10 mouse cellular contexts compared by ENCODE assay signal in genomic region chr11:101127075-101127474, GRCm38 (mm10). TPM values are rescaled to one million over a fixed set of nuclear protein-coding genes. Genes with fewer than 3 reads are reported as not detected.
A peak's percentile ranks its signal among the peaks of the same experiment; 100 is the strongest.
DNase-seq lines count a peak whose midpoint lies in the region; TF ChIP-seq lines count a peak whose summit lies in the region.
"Had no signal": no experiment of that assay in that cellular context is flagged by ENCODE, and none has a peak within 500 bp of the region (broad histone marks: within the 10 kb centered on the region; RNA-seq: fewer than 3 reads in every experiment).

No protein-coding gene starts in this region.

- WGBS in liver, adult 2 months = 94% methylated on average over 1 of the region's 1 CpGs

- H3K27me3 ChIP-seq in liver, adult 2 months (ENCODE audit: control insufficient read depth, insufficient read depth, low read length) = no peaks in the 10 kb centered on the region
- H3K27me3 ChIP-seq: liver, embryonic 13.5 days had no signal

- intact Hi-C loops in gastrocnemius, adult 2 months (cut with DNase I) = no loop called here
- intact Hi-C loops in gastrocnemius, postnatal 36 days (cut with DNase I) = no loop called here

- TF ChIP-seq POLR2A in liver, adult 2 months (IDR thresholded peaks at IDR 0.05; ENCODE audit: extremely low read depth, insufficient read depth, low read length) = no peak

- 0 out of 2 replicates have a peak overlapping the region, but pooled peaks have one; percentile 8 for H3K27ac ChIP-seq in gastrocnemius, adult 2 months
- no peak overlapping the region for H3K27ac ChIP-seq in liver, adult 2 months (replicated peaks; ENCODE audit: insufficient read depth, low read depth, low read length)
- H3K27ac ChIP-seq: liver, embryonic 13.5 days had no signal

- H3K36me3 ChIP-seq in liver, adult 2 months (ENCODE audit: control insufficient read depth, insufficient read depth, low read length) = peaks cover 14% of the 10 kb centered on the region

- peak; percentile 29; the same call in 1 of the 2 replicates for TF ChIP-seq CTCF in gastrocnemius, adult 2 months (IDR thresholded peaks at IDR 0.05)
- peak; percentile 16; the same call in 1 of the 2 replicates for TF ChIP-seq CTCF in liver, adult 2 months (IDR thresholded peaks at IDR 0.05; ENCODE audit: low read depth, low read length)

- no peak overlapping the region for H3K4me3 ChIP-seq in gastrocnemius, adult 2 months
- H3K4me3 ChIP-seq in liver, adult 2 months (ENCODE audit: insufficient read depth, low read depth, low read length) = no peak overlapping the region
- H3K4me3 ChIP-seq: liver, embryonic 13.5 days had no signal

- peaks cover 8% of the 10 kb centered on the region for H3K4me1 ChIP-seq in liver, adult 2 months (ENCODE audit: control insufficient read depth, insufficient read depth, low read length)

- DNase-seq in gastrocnemius, adult 2 months = peak; percentile 44
- DNase-seq in gastrocnemius, postnatal 36 days = no peak
- DNase-seq in liver, adult 2 months (ENCODE audit: extremely low read depth, low read depth, low spot score) = no peak
- DNase-seq in liver (no peak), NIH3T3 (ENCODE audit: low read depth) (peak; percentile 35)
- DNase-seq in B cell, adult 2 months = peak; percentile 67 to 69
- DNase-seq in retina, postnatal 1 day = no peak
- DNase-seq in adrenal gland, adult 2 months = no peak
- DNase-seq: liver, embryonic 13.5 days had no signal

- no peak overlapping the region for H3K9ac ChIP-seq in liver, adult 2 months (ENCODE audit: low read depth, low read length)
- H3K9ac ChIP-seq: liver, embryonic 13.5 days had no signal

- H3K79me2 ChIP-seq in liver, adult 2 months (ENCODE audit: control insufficient read depth, insufficient read depth, low read length) = no peaks in the 10 kb centered on the region

RNA-seq across cellular contexts. Expression of gene Tubg1, which starts 7.3 kb away (rescaled TPM):
- 10 to 100 TPM; 22.0 to 30.2 TPM for total RNA-seq in gastrocnemius, adult 2 months (2021)
- 10 to 100 TPM; 23.9 TPM for total RNA-seq in gastrocnemius, postnatal 36 days (2021)
- total RNA-seq in liver, adult 2 months (2014; rRNA removed) = 7.6 and 9.2 TPM in 2 replicates
- 11.9 and 17.6 TPM in 2 replicates for polyA plus RNA-seq in liver, adult 2 months (2012; rRNA removed)
- total RNA-seq in adrenal gland, adult 2 months (2021) = 10 to 100 TPM; 42.9 to 43.0 TPM
- polyA plus RNA-seq in adrenal gland, adult 2 months (2012; rRNA removed) = 15.2 and 42.7 TPM in 2 replicates

RNA-seq across cellular contexts. Expression of gene Retreg3, which starts 7.4 kb away (rescaled TPM):
- total RNA-seq in gastrocnemius, adult 2 months (2021) = 10 to 100 TPM; 30.3 to 31.1 TPM
- 10 to 100 TPM; 29.6 to 29.7 TPM for total RNA-seq in gastrocnemius, postnatal 36 days (2021)
- 46.2 and 46.3 TPM in 2 replicates for total RNA-seq in liver, adult 2 months (2014; rRNA removed)
- 61.2 and 61.5 TPM in 2 replicates for polyA plus RNA-seq in liver, adult 2 months (2012; rRNA removed)
- total RNA-seq in adrenal gland, adult 2 months (2021) = 10 to 100 TPM; 50.7 to 50.9 TPM
- 41.7 and 46.9 TPM in 2 replicates for polyA plus RNA-seq in adrenal gland, adult 2 months (2012; rRNA removed)

RNA-seq across cellular contexts. Expression of gene Tubg2, which starts 28.6 kb away (rescaled TPM):
- 1 to 10 TPM; 2.4 to 3.6 TPM for total RNA-seq in gastrocnemius, adult 2 months (2021)
- total RNA-seq in gastrocnemius, postnatal 36 days (2021) = 1 to 10 TPM; 2.3 to 2.6 TPM
- not detected in 2 replicates for total RNA-seq in liver, adult 2 months (2014; rRNA removed)
- 0.10 and 0.17 TPM in 2 replicates for polyA plus RNA-seq in liver, adult 2 months (2012; rRNA removed)
- total RNA-seq in adrenal gland, adult 2 months (2021) = 1 to 10 TPM; 6.2 to 7.5 TPM
- polyA plus RNA-seq in adrenal gland, adult 2 months (2012; rRNA removed) = 5.5 and 6.0 TPM in 2 replicates
- total RNA-seq: megakaryocyte-erythroid progenitor cell, adult 5-6 weeks had no signal

RNA-seq across cellular contexts. Expression of gene Psmc3ip, which starts 31.8 kb away (rescaled TPM):
- 1 to 10 TPM; 1.5 to 2.2 TPM for total RNA-seq in gastrocnemius, adult 2 months (2021)
- 1 to 10 TPM; 1.6 to 2.1 TPM for total RNA-seq in gastrocnemius, postnatal 36 days (2021)
- total RNA-seq in liver, adult 2 months (2014; rRNA removed) = 0.55 and 0.67 TPM in 2 replicates
- polyA plus RNA-seq in liver, adult 2 months (2012; rRNA removed) = 0.20 and 0.39 TPM in 2 replicates
- 1 to 10 TPM; 3.6 to 5.9 TPM for total RNA-seq in adrenal gland, adult 2 months (2021)
- polyA plus RNA-seq in adrenal gland, adult 2 months (2012; rRNA removed) = 0.38 and 0.71 TPM in 2 replicates

RNA-seq across cellular contexts. Expression of gene Mlx, which starts 40.0 kb away (rescaled TPM):
- 10 to 100 TPM; 12.5 to 14.4 TPM for total RNA-seq in gastrocnemius, adult 2 months (2021)
- 10 to 100 TPM in 1 of 2 experiments, 1 to 10 TPM in 1; 8.8 to 12.4 TPM for total RNA-seq in gastrocnemius, postnatal 36 days (2021)
- total RNA-seq in liver, adult 2 months (2014; rRNA removed) = 33.5 and 34.4 TPM in 2 replicates
- polyA plus RNA-seq in liver, adult 2 months (2012; rRNA removed) = 34.8 and 39.8 TPM in 2 replicates
- total RNA-seq in adrenal gland, adult 2 months (2021) = 10 to 100 TPM; 57.8 to 72.3 TPM
- polyA plus RNA-seq in adrenal gland, adult 2 months (2012; rRNA removed) = 36.3 and 42.4 TPM in 2 replicates

Comparison
In these comparisons a context has a peak if more than half of its experiments do, and no peak if none do; other contexts are left out.
1. DNase-seq: peak in gastrocnemius, adult 2 months (single experiment), B cell, adult 2 months (2 of 2) and NIH3T3 (single experiment); none in gastrocnemius, postnatal 36 days (0 of 2), liver, adult 2 months (single experiment), liver (single experiment), retina, postnatal 1 day (single experiment) and adrenal gland, adult 2 months (single experiment).